Mouse (Mus musculus) liver, embryonic 11.5 days (tissue): ENCODE results near the gene Lep. TPM values are rescaled to one million over a fixed set of nuclear protein-coding genes. Genes with fewer than 3 reads are reported as not detected.

Source experiments
- ATAC-seq: fragments of 200-750 bp; cut with Nextera tagmentation; replicated peaks from 2 replicates; pipeline ENCODE4 v1.8.0; 2017; ENCODE audit warnings: moderate number of reproducible peaks, mild to moderate bottlenecking, moderate TSS enrichment, moderate library complexity; ENCODE audit not compliant: low FRiP score
- DNase-seq: peaks from one replicate; pipeline ENCODE4 v3.0.0-alpha.2; 2017; ENCODE audit warnings: low spot score
- H3K27ac ChIP-seq: fragments of 300-500 bp; sonication (generic); 2 replicates; pipeline ENCODE4 v1.5.1; 2014; ENCODE audit warnings: mild to moderate bottlenecking, low read depth, low read length, control low read depth
- H3K27me3 ChIP-seq: fragments of 300-500 bp; sonication (generic); replicated peaks from 2 replicates; pipeline ENCODE4 v1.6.1; 2014; ENCODE audit warnings: low read length, mixed read lengths; ENCODE audit not compliant: control insufficient read depth, insufficient read depth
- H3K36me3 ChIP-seq: fragments of 300-500 bp; sonication (generic); 2 replicates; pipeline ENCODE4 v1.6.1; 2014; ENCODE audit warnings: mild to moderate bottlenecking, low read length, moderate library complexity, mixed read lengths; ENCODE audit not compliant: control insufficient read depth, insufficient read depth
- H3K4me1 ChIP-seq: fragments of 300-500 bp; sonication (generic); replicated peaks from 2 replicates; pipeline ENCODE4 v1.6.1; 2014; ENCODE audit warnings: low read length, mixed read lengths; ENCODE audit not compliant: control insufficient read depth, insufficient read depth
- H3K4me2 ChIP-seq: fragments of 300-500 bp; sonication (generic); 2 replicates; pipeline ENCODE4 v1.6.1; 2014; ENCODE audit warnings: mild to moderate bottlenecking, control low read depth, moderate library complexity
- H3K4me3 ChIP-seq: fragments of 300-500 bp; sonication (generic); 2 replicates; pipeline ENCODE4 v1.5.1; 2014; ENCODE audit warnings: low read depth, low read length, control low read depth
- H3K9ac ChIP-seq: fragments of 300-500 bp; sonication (generic); 2 replicates; pipeline ENCODE4 v1.6.1; 2014; ENCODE audit warnings: low read depth, low read length, control low read depth
- H3K9me3 ChIP-seq: fragments of 300-500 bp; sonication (generic); 2 replicates; pipeline ENCODE4 v1.6.1; 2016; ENCODE audit warnings: low read length, inconsistent platforms, mixed read lengths; ENCODE audit not compliant: control insufficient read depth
- WGBS: fragments of 180-500 bp; shearing (Covaris S2); extraction: QIAGEN DNeasy Blood & Tissue Kit; methylation state at CpG from one replicate; pipeline ENCODE4 v1.1.7; 2014; 5-methylcytosine and 5-hydroxymethylcytosine counted together
- polyA plus RNA-seq: library from polyadenylated mRNA; unstranded; fragments of >200 nt; fragmentation: Nextera tagmentation; extraction: Ambion mirVana; gene quantifications from 2 replicates; pipeline ENCODE4 v1.2.1, GENCODE M21; 2014

Lep gene
- polyA plus RNA-seq, 1 experiment from 2014 or later = not detected

- Histone ChIP-seq H3K36me3 (no peaks in the 10 kb centered on the region), H3K4me3 (no peak overlapping the region), H3K9me3 (no peaks in the 10 kb centered on the region), H3K27ac (no peak overlapping the region), H3K4me1 (no peaks in the 10 kb centered on the region), H3K9ac (no peak overlapping the region), H3K27me3 (no peaks in the 10 kb centered on the region), H3K4me2 (no peak overlapping the region)
- WGBS = 85% methylated on average over 12 of the region's 12 CpGs
- no peak for DNase-seq
- no peak for ATAC-seq
Observed at GRCm38 (mm10) chr6:29032411-29032810, 27.6 kb upstream of the Lep start.

DNA sequence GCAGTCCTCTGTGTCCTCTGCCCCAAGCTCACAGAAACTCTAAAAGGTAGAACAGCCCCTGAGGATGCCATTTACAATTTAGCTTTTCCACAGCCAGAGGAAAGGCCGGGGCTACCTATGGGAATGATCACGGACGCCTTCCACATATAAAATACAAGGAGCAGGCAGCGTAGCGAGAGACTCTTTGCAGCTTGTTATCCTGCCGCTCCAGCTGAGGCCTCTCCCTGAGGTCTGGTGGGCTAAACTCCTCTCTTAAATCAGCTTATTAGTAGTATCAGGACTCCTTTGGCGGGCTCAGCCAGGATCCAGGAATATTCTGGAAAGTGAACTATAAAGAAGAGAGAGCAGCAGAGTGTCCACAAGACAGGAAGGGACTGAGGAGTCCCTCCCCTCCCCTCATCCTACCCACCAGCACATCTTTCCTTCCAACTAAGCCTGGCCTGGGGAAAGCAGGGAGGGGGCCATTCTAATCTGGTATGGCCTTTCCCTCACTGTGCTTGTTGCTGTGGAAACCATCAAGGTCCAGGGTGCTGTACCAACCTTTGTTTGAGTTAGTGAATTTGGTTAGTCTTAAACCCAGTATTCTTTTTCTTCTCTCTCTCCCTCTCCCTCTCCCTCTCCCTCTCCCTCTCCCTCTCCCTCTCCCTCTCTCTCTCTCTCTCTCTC, 25.9 kb upstream of the Lep start:
- H3K9me3 ChIP-seq = no peaks in the 10 kb centered on the region
- H3K9ac ChIP-seq = no peak overlapping the region
- no peaks in the 10 kb centered on the region for H3K4me1 ChIP-seq
- 78% methylated on average over 7 of the region's 7 CpGs for WGBS
- no peaks in the 10 kb centered on the region for H3K36me3 ChIP-seq
- DNase-seq (no peak), ATAC-seq (no peak)
- no peak overlapping the region for H3K4me3 ChIP-seq
- H3K27ac ChIP-seq = no peak overlapping the region
- H3K27me3 ChIP-seq = no peaks in the 10 kb centered on the region
- no peak overlapping the region for H3K4me2 ChIP-seq

GRCm38 (mm10) chr6:29036698-29037097, 23.3 kb upstream of the Lep start:
- Histone ChIP-seq H3K4me1 (no peaks in the 10 kb centered on the region), H3K36me3 (no peaks in the 10 kb centered on the region), H3K27me3 (no peaks in the 10 kb centered on the region), H3K4me3 (no peak overlapping the region), H3K9ac (no peak overlapping the region), H3K27ac (no peak overlapping the region), H3K4me2 (no peak overlapping the region), H3K9me3 (no peaks in the 10 kb centered on the region)
- WGBS = 43% methylated on average over 4 of the region's 4 CpGs
- ATAC-seq (no peak), DNase-seq (no peak)

DNA sequence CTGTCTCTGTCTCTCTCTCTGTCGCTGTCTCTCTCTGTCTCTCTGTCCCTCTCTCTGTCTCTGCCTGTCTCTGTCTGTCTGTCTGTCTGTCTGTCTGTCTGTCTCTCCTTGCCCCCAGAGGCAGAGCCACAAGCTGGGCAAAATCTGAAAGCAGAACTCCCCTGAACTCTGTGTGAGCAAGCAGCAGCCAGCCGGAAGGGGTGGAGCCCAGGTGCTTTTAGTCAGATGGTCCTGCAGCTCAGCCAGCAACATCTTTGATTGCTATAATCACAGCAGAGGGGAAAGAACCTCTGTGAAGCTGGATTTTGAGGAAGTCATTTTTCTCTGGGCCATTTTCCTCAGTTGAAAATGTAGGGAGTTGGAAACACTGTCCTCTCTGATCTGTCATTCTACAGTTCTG, 19.8 kb upstream of the Lep start:
- no peaks in the 10 kb centered on the region for H3K9me3 ChIP-seq
- H3K4me1 ChIP-seq = no peaks in the 10 kb centered on the region
- no peaks in the 10 kb centered on the region for H3K36me3 ChIP-seq
- H3K4me2 ChIP-seq = no peak overlapping the region
- 74% methylated on average over 2 of the region's 2 CpGs for WGBS
- ATAC-seq (no peak), DNase-seq (no peak)
- H3K4me3 ChIP-seq = no peak overlapping the region
- H3K27ac ChIP-seq = no peak overlapping the region
- H3K27me3 ChIP-seq = no peaks in the 10 kb centered on the region
- H3K9ac ChIP-seq = no peak overlapping the region

GRCm38 (mm10) chr6:29044029-29044428, 16.0 kb upstream of the Lep start:
- Histone ChIP-seq H3K4me2 (no peak overlapping the region), H3K9me3 (no peaks in the 10 kb centered on the region), H3K36me3 (no peaks in the 10 kb centered on the region), H3K27me3 (no peaks in the 10 kb centered on the region), H3K4me3 (no peak overlapping the region), H3K27ac (no peak overlapping the region), H3K4me1 (no peaks in the 10 kb centered on the region), H3K9ac (no peak overlapping the region)
- no peak for ATAC-seq
- DNase-seq = no peak

DNA sequence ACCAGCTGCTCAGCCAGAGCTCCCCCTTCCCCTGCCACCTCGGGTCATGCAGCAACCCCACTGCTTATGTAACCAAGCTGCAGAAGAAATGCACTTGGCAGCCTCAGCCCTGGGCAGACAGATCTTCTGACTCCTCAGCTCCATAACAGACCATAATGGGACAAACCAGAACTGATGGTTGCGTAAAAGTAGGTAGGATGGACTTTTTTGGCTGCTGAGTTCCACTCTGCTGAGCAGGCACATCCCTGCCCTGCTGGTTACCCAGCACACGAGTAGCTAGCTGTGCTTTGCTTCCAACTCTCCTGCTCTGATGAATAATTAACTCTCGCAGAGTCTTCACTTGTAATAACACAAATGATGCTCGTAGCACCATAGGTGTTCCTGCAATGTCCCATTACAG, 10.1 kb upstream of the Lep start:
- H3K4me1 ChIP-seq = no peaks in the 10 kb centered on the region
- 65% methylated on average over 5 of the region's 5 CpGs for WGBS
- H3K27ac ChIP-seq = no peak overlapping the region

GRCm38 (mm10) chr6:29052188-29052587, 7.8 kb upstream of the Lep start:
- H3K27me3 ChIP-seq = no peaks in the 10 kb centered on the region
- WGBS = 59% methylated on average over 9 of the region's 9 CpGs
- DNase-seq (no peak), ATAC-seq (no peak)
- no peaks in the 10 kb centered on the region for H3K9me3 ChIP-seq
- no peaks in the 10 kb centered on the region for H3K36me3 ChIP-seq
- no peak overlapping the region for H3K4me3 ChIP-seq
- no peak overlapping the region for H3K27ac ChIP-seq
- no peak overlapping the region for H3K9ac ChIP-seq
- no peak overlapping the region for H3K4me2 ChIP-seq
- no peaks in the 10 kb centered on the region for H3K4me1 ChIP-seq

More for the DNA sequence above, 10.1 kb upstream of the Lep start:
- no peak overlapping the region for H3K9ac ChIP-seq
- H3K36me3 ChIP-seq = no peaks in the 10 kb centered on the region
- no peak for DNase-seq
- H3K4me3 ChIP-seq = no peak overlapping the region
- no peak for ATAC-seq
- H3K9me3 ChIP-seq = no peaks in the 10 kb centered on the region
- H3K4me2 ChIP-seq = no peak overlapping the region
- no peaks in the 10 kb centered on the region for H3K27me3 ChIP-seq

- no peak overlapping the region for H3K4me2 ChIP-seq
- H3K9ac ChIP-seq = no peak overlapping the region
- ATAC-seq (no peak), DNase-seq (no peak)
- H3K27ac ChIP-seq = no peak overlapping the region
- WGBS = 78% methylated on average over 7 of the region's 7 CpGs
- no peaks in the 10 kb centered on the region for H3K4me1 ChIP-seq
- no peaks in the 10 kb centered on the region for H3K36me3 ChIP-seq
- H3K9me3 ChIP-seq = no peaks in the 10 kb centered on the region
- H3K4me3 ChIP-seq = no peak overlapping the region
- no peaks in the 10 kb centered on the region for H3K27me3 ChIP-seq
Observed at GRCm38 (mm10) chr6:29053181-29053580, 6.8 kb upstream of the Lep start.

- WGBS = 83% methylated on average over 7 of the region's 7 CpGs
- DNase-seq = no peak
- no peaks in the 10 kb centered on the region for H3K9me3 ChIP-seq
Observed at GRCm38 (mm10) chr6:29056377-29056776, 3.6 kb upstream of the Lep start.

More at GRCm38 (mm10) chr6:29056377-29056776, 3.6 kb upstream of the Lep start:
- no peak overlapping the region for H3K4me2 ChIP-seq
- H3K27ac ChIP-seq = no peak overlapping the region
- H3K36me3 ChIP-seq = no peaks in the 10 kb centered on the region
- H3K9ac ChIP-seq = no peak overlapping the region
- no peak for ATAC-seq
- H3K27me3 ChIP-seq = no peaks in the 10 kb centered on the region; the same call in 1 of the 2 replicates
- H3K4me1 ChIP-seq = no peaks in the 10 kb centered on the region
- no peak overlapping the region for H3K4me3 ChIP-seq
